Mouse (Mus musculus): ENCODE data around the gene Asnsd1. TPM values are rescaled to one million over a fixed set of nuclear protein-coding genes. Genes with fewer than 3 reads are reported as not detected.
A peak's percentile ranks its signal among the peaks of the same experiment; 100 is the strongest.

Asnsd1 gene
- polyA plus RNA-seq, 1 experiment = 9.2 TPM

GRCm38 (mm10) chr1:53321662-53322344 lies 30.7 kb downstream of the Asnsd1 start:
- 96% methylated on average over 4 of the region's 4 CpGs for WGBS
- Histone ChIP-seq H3K4me3 (ENCODE audit: insufficient read depth, low read depth, low read length) (no peak overlapping the region), H3K27me3 (replicated peaks; ENCODE audit: control insufficient read depth, insufficient read depth, low read length) (no peaks in the 10 kb centered on the region), H3K36me3 (ENCODE audit: control insufficient read depth, insufficient read depth, low read length) (no peaks in the 10 kb centered on the region; the same call in 1 of the 2 replicates), H3K27ac (ENCODE audit: insufficient read depth, low read depth, low read length) (no peak overlapping the region), H3K4me1 (ENCODE audit: control insufficient read depth, insufficient read depth, low read length) (no peaks in the 10 kb centered on the region)
- no peak for TF ChIP-seq CTCF (conservative IDR thresholded peaks at IDR 0.05; ENCODE audit: insufficient read depth, insufficient read length, low read depth, low read length)
- no peak for TF ChIP-seq POLR2A (IDR thresholded peaks at IDR 0.05; ENCODE audit: low read depth, low read length)
- no peak for DNase-seq

- no peaks in the 10 kb centered on the region for H3K4me1 ChIP-seq (ENCODE audit: control insufficient read depth, insufficient read depth, low read length)
- H3K27ac ChIP-seq (ENCODE audit: insufficient read depth, low read depth, low read length) = peak within 1 kb of the TSS; percentile 83
- peak; percentile 90 for DNase-seq
- H3K27me3 ChIP-seq (replicated peaks; ENCODE audit: control insufficient read depth, insufficient read depth, low read length) = no peaks in the 10 kb centered on the region
- no peaks in the 10 kb centered on the region; the same call in 1 of the 2 replicates for H3K36me3 ChIP-seq (ENCODE audit: control insufficient read depth, insufficient read depth, low read length)
- peak; percentile 22 for TF ChIP-seq POLR2A (IDR thresholded peaks at IDR 0.05; ENCODE audit: low read depth, low read length)
- TF ChIP-seq CTCF (conservative IDR thresholded peaks at IDR 0.05; ENCODE audit: insufficient read depth, insufficient read length, low read depth, low read length) = 0 out of 2 replicates have a peak, but pooled peaks have one; percentile 5
- H3K4me3 ChIP-seq (ENCODE audit: insufficient read depth, low read depth, low read length) = peak within 1 kb of the TSS; percentile 77
- WGBS = 2% methylated on average over 27 of the region's 27 CpGs
Observed at GRCm38 (mm10) chr1:53312989-53313967, 39.3 kb downstream of the Asnsd1 start, which contains the start of gene Osgepl1. Gene Osgepl1 (plus strand): TSS chr1:53313624.

DNA sequence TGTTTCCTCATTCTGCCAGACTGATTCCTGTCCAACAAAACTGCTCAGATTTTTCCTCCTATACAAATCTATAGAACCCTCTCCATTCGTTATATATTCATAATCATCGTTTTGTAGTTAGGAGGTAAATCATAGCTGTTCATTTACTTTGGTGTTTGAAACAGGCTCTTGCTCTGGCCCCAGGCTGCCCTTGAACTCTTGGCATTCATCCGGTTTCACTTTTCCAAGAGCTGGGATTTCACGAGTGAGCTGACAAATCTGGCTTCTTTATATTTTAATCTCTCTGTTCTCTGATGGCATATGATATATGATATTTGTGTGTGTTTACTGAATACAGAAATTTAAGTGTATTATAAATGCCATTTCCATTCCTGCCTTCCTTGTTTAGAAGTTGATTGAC lies 52.0 kb downstream of the Asnsd1 start:
- no peaks in the 10 kb centered on the region for H3K36me3 ChIP-seq (ENCODE audit: control insufficient read depth, insufficient read depth, low read length)
- no peaks in the 10 kb centered on the region for H3K4me1 ChIP-seq (ENCODE audit: control insufficient read depth, insufficient read depth, low read length)
- DNase-seq = no peak
- no peak overlapping the region for H3K4me3 ChIP-seq (ENCODE audit: insufficient read depth, low read depth, low read length)
- H3K27me3 ChIP-seq (replicated peaks; ENCODE audit: control insufficient read depth, insufficient read depth, low read length) = no peaks in the 10 kb centered on the region
- H3K27ac ChIP-seq (ENCODE audit: insufficient read depth, low read depth, low read length) = no peak overlapping the region
- TF ChIP-seq CTCF (conservative IDR thresholded peaks at IDR 0.05; ENCODE audit: insufficient read depth, insufficient read length, low read depth, low read length) (no peak), POLR2A (IDR thresholded peaks at IDR 0.05; ENCODE audit: low read depth, low read length) (no peak)
- WGBS = 70% methylated on average over 4 of the region's 4 CpGs

- Histone ChIP-seq H3K36me3 (ENCODE audit: control insufficient read depth, insufficient read depth, low read length) (no peaks in the 10 kb centered on the region), H3K4me1 (ENCODE audit: control insufficient read depth, insufficient read depth, low read length) (peaks cover 1% of the 10 kb centered on the region; the same call in 1 of the 2 replicates), H3K27me3 (replicated peaks; ENCODE audit: control insufficient read depth, insufficient read depth, low read length) (no peaks in the 10 kb centered on the region), H3K4me3 (ENCODE audit: insufficient read depth, low read depth, low read length) (peak within 1 kb of the TSS; percentile 77), H3K27ac (ENCODE audit: insufficient read depth, low read depth, low read length) (peak within 1 kb of the TSS; percentile 49)
- under 1% methylated on average over 66 of the region's 66 CpGs for WGBS
- TF ChIP-seq CTCF (conservative IDR thresholded peaks at IDR 0.05; ENCODE audit: insufficient read depth, insufficient read length, low read depth, low read length) = no peak
- TF ChIP-seq POLR2A (IDR thresholded peaks at IDR 0.05; ENCODE audit: low read depth, low read length) = peak; percentile 80
- peak; percentile 98 for DNase-seq
Observed at GRCm38 (mm10) chr1:53296581-53297383, 55.8 kb downstream of the Asnsd1 start, which contains the start of the genes Pms1, Ormdl1 and Gm28778. Gene Pms1 (minus strand): TSS chr1:53297018. Gene Ormdl1 (plus strand): TSS chr1:53297095. Gene Gm28778 (plus strand): TSS chr1:53297111.

Other genes starting within 250 kb of the Asnsd1 start
- gene 1700019A02Rik, start 165.1 kb downstream of the Asnsd1 start, polyA plus RNA-seq (2012; rRNA removed) = not detected in 2 replicates
- gene Pms1, start 55.7 kb downstream of the Asnsd1 start, polyA plus RNA-seq (2012; rRNA removed) = 1.3 and 1.9 TPM in 2 replicates
- 7.5 and 9.8 TPM in 2 replicates for gene Ormdl1, start 55.7 kb downstream of the Asnsd1 start, polyA plus RNA-seq (2012; rRNA removed)
- 14.9 and 22.1 TPM in 2 replicates for gene Gm28778, start 55.6 kb downstream of the Asnsd1 start, polyA plus RNA-seq (2012; rRNA removed)
- 7.9 and 10.2 TPM in 2 replicates for gene Osgepl1, start 39.1 kb downstream of the Asnsd1 start, polyA plus RNA-seq (2012; rRNA removed)
- not detected in 2 replicates for gene Asdurf, start 133 bp downstream of the Asnsd1 start, polyA plus RNA-seq (2012; rRNA removed)
- gene Gm28551, start 85 bp downstream of the Asnsd1 start, polyA plus RNA-seq (2012; rRNA removed) = not detected in 2 replicates

Measured in kidney, adult 2 months (tissue).